Mouse (Mus musculus): Measurements from ENCODE around the gene Pak4. TPM values are rescaled to one million over a fixed set of nuclear protein-coding genes. Genes with fewer than 3 reads are reported as not detected.
A peak's percentile ranks its signal among the peaks of the same experiment; 100 is the strongest.

Gene Pak4
- total and polyA plus RNA-seq, 3 experiments: 9.3 to 26.6 TPM; not detected in 1

DNA sequence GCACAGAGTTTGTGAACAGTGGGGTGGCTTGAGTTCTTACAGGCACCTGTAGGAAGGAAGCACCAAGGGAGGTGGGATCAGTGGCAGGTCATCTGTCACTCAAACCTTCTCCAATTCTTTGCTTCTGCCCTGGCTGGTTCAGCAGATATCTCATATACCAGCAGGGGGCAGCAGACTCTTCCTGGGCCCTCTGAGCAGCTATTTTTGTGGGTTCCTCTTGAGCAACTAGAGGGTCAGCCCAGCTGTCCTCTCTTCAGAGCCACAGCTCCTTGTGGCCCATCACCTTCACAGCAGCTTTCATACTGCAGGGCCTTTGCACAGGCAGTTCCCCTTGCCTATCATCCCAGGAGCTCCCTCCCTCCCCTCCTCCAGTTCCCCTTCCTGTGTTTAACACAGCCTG is 29.7 kb downstream of the Pak4 start:
- Histone ChIP-seq H3K36me3 (ENCODE audit: control insufficient read depth in 1 of 2, insufficient read depth in 2 of 2, low read length in 2 of 2) (no peaks in the 10 kb centered on the region; a peak in 1 of 4 replicates), H3K27ac (ENCODE audit: control insufficient read depth, low read depth, low read length) (no peak overlapping the region), H3K4me1 (ENCODE audit: control insufficient read depth in 1 of 2, insufficient read depth in 2 of 2, low read length in 2 of 2) (peaks cover 0 to 3% of the 10 kb centered on the region in 2 experiments; a peak in 1 of 4 replicates), H3K4me3 (ENCODE audit: control insufficient read depth in 1 of 2, insufficient read depth in 1 of 2, low read depth in 2 of 2, low read length in 2 of 2) (no peak overlapping the region), H3K9ac (ENCODE audit: control insufficient read depth, low read depth, low read length, poor library complexity, severe bottlenecking) (no peak overlapping the region), H3K79me2 (ENCODE audit: control insufficient read depth, insufficient read depth, low read length, poor library complexity) (no peaks in the 10 kb centered on the region), H3K27me3 (ENCODE audit: control insufficient read depth in 1 of 2, insufficient read depth in 2 of 2, low read length in 2 of 2) (no peaks in the 10 kb centered on the region), H3K9me3 (replicated peaks; ENCODE audit: insufficient read depth, low read length) (no peaks in the 10 kb centered on the region)
- peak; percentile 65 for DNase-seq (ENCODE audit: low read depth, low spot score)
- TF ChIP-seq GABPA (IDR thresholded peaks at IDR 0.05; ENCODE audit: low read depth, low read length): no peak
- peak; percentile 77 for TF ChIP-seq SMC3 (IDR thresholded peaks at IDR 0.05; ENCODE audit: low read depth, low read length)
- TF ChIP-seq CTCF (IDR thresholded peaks at IDR 0.05 in 2 of 3, conservative IDR thresholded peaks at IDR 0.05 in 1 of 3; ENCODE audit: control insufficient read depth in 1 of 3, insufficient read depth in 1 of 3, low read depth in 2 of 3, low read length in 3 of 3, poor library complexity in 1 of 3, severe bottlenecking in 1 of 3): peak; percentile 79 to 85 (median 83)
- TF ChIP-seq USF1 (IDR thresholded peaks at IDR 0.05; ENCODE audit: low read depth, low read length): no peak
- no peak for TF ChIP-seq TAL1 (IDR thresholded peaks at IDR 0.05; ENCODE audit: low read length)
- TF ChIP-seq ZC3H11A (IDR thresholded peaks at IDR 0.05; ENCODE audit: low read depth, low read length): peak; percentile 52
- no peak for TF ChIP-seq ZKSCAN1 (IDR thresholded peaks at IDR 0.05; ENCODE audit: low read depth, low read length)
- no peak for TF ChIP-seq MYB (IDR thresholded peaks at IDR 0.05; ENCODE audit: low read depth, low read length)
- TF ChIP-seq RAD21 (IDR thresholded peaks at IDR 0.05; ENCODE audit: low read depth, low read length): peak; percentile 48
- TF ChIP-seq POLR2AphosphoS5 (IDR thresholded peaks at IDR 0.05; ENCODE audit: borderline replicate concordance, low read depth, low read length): no peak
- TF ChIP-seq MAZ (IDR thresholded peaks at IDR 0.05; ENCODE audit: low read depth, low read length): no peak

DNA sequence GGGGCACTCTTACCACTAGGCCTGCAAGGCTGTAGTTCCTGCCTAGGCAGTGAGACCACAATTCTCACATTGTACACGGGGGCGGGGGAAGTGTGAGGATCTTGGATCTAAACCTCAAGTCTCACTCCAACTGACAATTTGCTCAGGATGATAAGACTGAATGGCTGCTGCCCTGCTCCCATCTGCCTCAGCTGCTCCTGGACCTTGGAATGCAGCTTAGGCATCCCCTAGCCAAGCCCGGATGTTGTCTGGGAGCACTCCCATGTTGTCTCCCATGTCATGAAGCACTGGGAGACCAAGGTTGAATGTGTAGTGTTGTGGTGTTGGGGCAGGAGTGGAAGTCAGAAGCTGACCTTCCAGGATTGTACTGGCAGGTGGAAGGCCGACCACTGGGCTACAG is 30.4 kb downstream of the Pak4 start:
- H3K27ac ChIP-seq (ENCODE audit: control insufficient read depth, low read depth, low read length): no peak overlapping the region
- H3K4me3 ChIP-seq (ENCODE audit: control insufficient read depth in 1 of 2, insufficient read depth in 1 of 2, low read depth in 2 of 2, low read length in 2 of 2): no peak overlapping the region
- TF ChIP-seq POLR2AphosphoS2 (IDR thresholded peaks at IDR 0.05; ENCODE audit: low read length) (no peak), EP300 (IDR thresholded peaks at IDR 0.05; ENCODE audit: low read depth in 1 of 2, low read length in 2 of 2) (peak in 1 of 2 experiments; percentile 50; a peak in 2 of 4 replicates)
- H3K9me3 ChIP-seq (replicated peaks; ENCODE audit: insufficient read depth, low read length): no peaks in the 10 kb centered on the region
- no peaks in the 10 kb centered on the region for H3K27me3 ChIP-seq (ENCODE audit: control insufficient read depth in 1 of 2, insufficient read depth in 2 of 2, low read length in 2 of 2)
- DNase-seq (ENCODE audit: low read depth, low spot score): peak; percentile 32
- H3K9ac ChIP-seq (ENCODE audit: control insufficient read depth, low read depth, low read length, poor library complexity, severe bottlenecking): no peak overlapping the region
- no peaks in the 10 kb centered on the region for H3K79me2 ChIP-seq (ENCODE audit: control insufficient read depth, insufficient read depth, low read length, poor library complexity)
- no peaks in the 10 kb centered on the region; a peak in 1 of 4 replicates for H3K36me3 ChIP-seq (ENCODE audit: control insufficient read depth in 1 of 2, insufficient read depth in 2 of 2, low read length in 2 of 2)
- peaks cover 0 to 3% of the 10 kb centered on the region in 2 experiments; a peak in 1 of 4 replicates for H3K4me1 ChIP-seq (ENCODE audit: control insufficient read depth in 1 of 2, insufficient read depth in 2 of 2, low read length in 2 of 2)

GRCm38 (mm10) chr7:28565407-28565806 is 32.6 kb downstream of the Pak4 start:
- Histone ChIP-seq H3K4me1 (ENCODE audit: control insufficient read depth in 1 of 2, insufficient read depth in 2 of 2, low read length in 2 of 2) (peaks cover 0 to 3% of the 10 kb centered on the region in 2 experiments; a peak in 1 of 4 replicates), H3K36me3 (ENCODE audit: control insufficient read depth in 1 of 2, insufficient read depth in 2 of 2, low read length in 2 of 2) (no peaks in the 10 kb centered on the region; a peak in 1 of 4 replicates)
- no peak for DNase-seq (ENCODE audit: low read depth, low spot score)
- TF ChIP-seq MYB (IDR thresholded peaks at IDR 0.05; ENCODE audit: low read depth, low read length): no peak
- no peak for TF ChIP-seq USF2 (IDR thresholded peaks at IDR 0.05; ENCODE audit: borderline replicate concordance in 1 of 2, insufficient read depth in 1 of 2, low read depth in 1 of 2, low read length in 2 of 2)
- TF ChIP-seq USF1 (IDR thresholded peaks at IDR 0.05; ENCODE audit: low read depth, low read length): no peak
- TF ChIP-seq UBTF (IDR thresholded peaks at IDR 0.05; ENCODE audit: borderline replicate concordance, insufficient read depth, low read depth, low read length): no peak
- TF ChIP-seq RCOR1 (IDR thresholded peaks at IDR 0.05; ENCODE audit: low read depth, low read length): no peak
- no peak for TF ChIP-seq TCF12 (IDR thresholded peaks at IDR 0.05; ENCODE audit: low read depth, low read length)
- no peak for TF ChIP-seq MAFK (IDR thresholded peaks at IDR 0.05; ENCODE audit: borderline replicate concordance, low read depth, low read length)
- no peak for TF ChIP-seq EP300 (IDR thresholded peaks at IDR 0.05; ENCODE audit: low read depth in 1 of 2, low read length in 2 of 2)
- TF ChIP-seq NRF1 (IDR thresholded peaks at IDR 0.05; ENCODE audit: insufficient read depth, low read depth, low read length, poor library complexity, severe bottlenecking): no peak
- TF ChIP-seq BHLHE40 (IDR thresholded peaks at IDR 0.05; ENCODE audit: borderline replicate concordance, low read depth, low read length): no peak
- TF ChIP-seq GATA1 (IDR thresholded peaks at IDR 0.05; ENCODE audit: low read depth, low read length): no peak
- no peak for TF ChIP-seq SMC3 (IDR thresholded peaks at IDR 0.05; ENCODE audit: low read depth, low read length)
- TF ChIP-seq E2F4 (IDR thresholded peaks at IDR 0.05; ENCODE audit: borderline replicate concordance, low read depth, low read length): no peak
- no peak for TF ChIP-seq ZNF384 (IDR thresholded peaks at IDR 0.05; ENCODE audit: low read depth, low read length)
- no peak for TF ChIP-seq CHD2 (IDR thresholded peaks at IDR 0.05; ENCODE audit: low read length)
- no peak for TF ChIP-seq ELF1 (IDR thresholded peaks at IDR 0.05; ENCODE audit: low read depth, low read length)
- no peak for TF ChIP-seq TAL1 (IDR thresholded peaks at IDR 0.05; ENCODE audit: low read length)
- no peak for TF ChIP-seq ZC3H11A (IDR thresholded peaks at IDR 0.05; ENCODE audit: low read depth, low read length)

More at GRCm38 (mm10) chr7:28565407-28565806, 32.6 kb downstream of the Pak4 start:
- Histone ChIP-seq H3K27me3 (ENCODE audit: control insufficient read depth in 1 of 2, insufficient read depth in 2 of 2, low read length in 2 of 2) (no peaks in the 10 kb centered on the region), H3K79me2 (ENCODE audit: control insufficient read depth, insufficient read depth, low read length, poor library complexity) (no peaks in the 10 kb centered on the region), H3K4me3 (ENCODE audit: control insufficient read depth in 1 of 2, insufficient read depth in 1 of 2, low read depth in 2 of 2, low read length in 2 of 2) (no peak overlapping the region), H3K27ac (ENCODE audit: control insufficient read depth, low read depth, low read length) (no peak overlapping the region), H3K9me3 (replicated peaks; ENCODE audit: insufficient read depth, low read length) (no peaks in the 10 kb centered on the region), H3K9ac (ENCODE audit: control insufficient read depth, low read depth, low read length, poor library complexity, severe bottlenecking) (no peak overlapping the region)
